Mouse (Mus musculus): ENCODE measurements around the gene Herpud1. TPM values are rescaled to one million over a fixed set of nuclear protein-coding genes. Genes with fewer than 3 reads are reported as not detected.
A peak's percentile ranks its signal among the peaks of the same experiment; 100 is the strongest.

Herpud1 gene
- total and polyA plus RNA-seq, 3 experiments = 124 to 257 (median 206) TPM

DNA sequence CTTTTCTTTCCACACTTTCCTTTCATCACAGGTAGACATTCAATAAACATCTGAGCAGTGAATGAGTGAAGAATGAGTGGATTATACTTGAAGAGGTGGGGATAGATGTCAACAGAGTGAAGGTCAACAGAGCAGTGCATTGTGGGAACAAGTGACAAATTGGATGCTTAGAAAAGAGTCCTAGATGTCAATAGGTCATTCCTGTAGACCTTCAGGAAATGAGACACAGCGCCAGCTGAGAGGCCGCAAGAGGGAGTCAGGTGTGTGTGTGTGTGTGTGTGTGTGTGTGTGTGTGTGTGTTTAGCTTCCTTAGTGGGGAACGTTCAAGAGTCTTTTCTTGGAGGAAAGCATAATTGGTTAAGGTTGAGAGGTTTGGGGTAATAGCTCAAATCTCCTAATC is 10.1 kb upstream of the Herpud1 start:
- H3K4me1 ChIP-seq (ENCODE audit: control insufficient read depth in 1 of 2, insufficient read depth in 2 of 2) = peaks cover 26 to 68% of the 10 kb centered on the region in 2 experiments
- dilution Hi-C loops (cut with MboI; ENCODE audit: extremely low pct_ligation_motif_present, extremely low pct_unique_long_range_greater_than_20kb, low sequenced_read_pairs) (no loop called here), in situ Hi-C loops (cut with MboI; ENCODE audit: low pct_ligation_motif_present, low pct_unique_long_range_greater_than_20kb, low sequenced_read_pairs) (no loop called here)
- H3K36me3 ChIP-seq (replicated peaks in 1 of 2; ENCODE audit: control insufficient read depth in 1 of 2, insufficient read depth in 1 of 2, low read length in 1 of 2) = no peaks in the 10 kb centered on the region
- no peak overlapping the region for H3K4me2 ChIP-seq (ENCODE audit: insufficient read depth, low read depth, poor library complexity, severe bottlenecking)
- no peaks in the 10 kb centered on the region for H3K79me2 ChIP-seq (replicated peaks; ENCODE audit: control insufficient read depth, extremely low read depth, insufficient read depth, poor library complexity, severe bottlenecking)
- TF ChIP-seq ETS1 (conservative IDR thresholded peaks at IDR 0.05; ENCODE audit: low read depth, low read length) (no peak), NELFE (IDR thresholded peaks at IDR 0.05; ENCODE audit: low read depth, low read length) (no peak), RAD21 (IDR thresholded peaks at IDR 0.05; ENCODE audit: low read depth, low read length) (no peak)
- H3K9me3 ChIP-seq (replicated peaks; ENCODE audit: low read length) = no peaks in the 10 kb centered on the region
- no peak overlapping the region for H3K9ac ChIP-seq (ENCODE audit: insufficient read depth, low read depth)
- H3K27me3 ChIP-seq (replicated peaks) = no peaks in the 10 kb centered on the region
- H3K27ac ChIP-seq (ENCODE audit: insufficient read depth, low read depth) = no peak overlapping the region
- no peak for DNase-seq (ENCODE audit: extremely low read depth)
- no peak overlapping the region for H3K4me3 ChIP-seq (replicated peaks in 1 of 3; ENCODE audit: low read depth in 2 of 3, low read length in 2 of 3, poor library complexity in 1 of 3)

DNA sequence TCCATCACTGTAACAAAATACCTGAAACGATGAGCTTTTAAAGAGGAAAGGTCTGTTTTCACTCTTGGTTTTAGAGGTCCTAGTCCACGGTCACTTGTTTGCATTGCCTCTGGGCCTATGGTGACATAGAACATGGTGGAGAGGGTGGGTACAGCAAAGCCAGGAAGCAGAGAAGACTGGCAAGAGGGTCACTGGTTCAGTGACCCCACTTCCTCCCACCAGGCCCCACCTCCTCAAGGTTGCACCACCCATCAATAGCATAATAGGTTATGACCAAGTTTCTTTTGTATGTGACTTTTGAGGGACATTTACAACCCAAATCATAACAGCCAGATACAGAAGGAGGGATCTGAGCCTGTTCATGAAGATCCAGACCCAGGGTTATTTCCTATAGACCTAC is 9.7 kb upstream of the Herpud1 start:
- dilution Hi-C loops (cut with MboI; ENCODE audit: extremely low pct_ligation_motif_present, extremely low pct_unique_long_range_greater_than_20kb, low sequenced_read_pairs) = no loop called here
- Histone ChIP-seq H3K9me3 (replicated peaks; ENCODE audit: low read length) (no peaks in the 10 kb centered on the region), H3K4me3 (replicated peaks in 1 of 3; ENCODE audit: low read depth in 2 of 3, low read length in 2 of 3, poor library complexity in 1 of 3) (no peak overlapping the region), H3K79me2 (replicated peaks; ENCODE audit: control insufficient read depth, extremely low read depth, insufficient read depth, poor library complexity, severe bottlenecking) (no peaks in the 10 kb centered on the region), H3K27ac (ENCODE audit: insufficient read depth, low read depth) (no peak overlapping the region), H3K27me3 (replicated peaks) (no peaks in the 10 kb centered on the region), H3K9ac (ENCODE audit: insufficient read depth, low read depth) (no peak overlapping the region), H3K4me1 (ENCODE audit: control insufficient read depth in 1 of 2, insufficient read depth in 2 of 2) (peaks cover 26 to 64% of the 10 kb centered on the region in 2 experiments), H3K4me2 (ENCODE audit: insufficient read depth, low read depth, poor library complexity, severe bottlenecking) (no peak overlapping the region), H3K36me3 (replicated peaks in 1 of 2; ENCODE audit: control insufficient read depth in 1 of 2, insufficient read depth in 1 of 2, low read length in 1 of 2) (no peaks in the 10 kb centered on the region)
- DNase-seq (ENCODE audit: extremely low read depth) = no peak
- in situ Hi-C loops (cut with MboI; ENCODE audit: low pct_ligation_motif_present, low pct_unique_long_range_greater_than_20kb, low sequenced_read_pairs) = no loop called here
- TF ChIP-seq PAX5 (IDR thresholded peaks at IDR 0.05; ENCODE audit: low read length) = no peak
- TF ChIP-seq MXI1 (IDR thresholded peaks at IDR 0.05; ENCODE audit: low read depth, low read length) = no peak
- TF ChIP-seq POLR2AphosphoS2 (IDR thresholded peaks at IDR 0.05; ENCODE audit: low read depth, low read length) = no peak
- TF ChIP-seq MAFK (IDR thresholded peaks at IDR 0.05; ENCODE audit: insufficient replicate concordance, low read length) = no peak
- no peak for TF ChIP-seq POLR2A (IDR thresholded peaks at IDR 0.05; ENCODE audit: low read depth, low read length)
- no peak for TF ChIP-seq JUN (IDR thresholded peaks at IDR 0.05; ENCODE audit: insufficient read depth, low read depth, low read length)
- no peak for TF ChIP-seq RCOR1 (conservative IDR thresholded peaks at IDR 0.05; ENCODE audit: low read depth, low read length)
- TF ChIP-seq BHLHE40 (IDR thresholded peaks at IDR 0.05; ENCODE audit: low read depth, low read length) = no peak
- no peak for TF ChIP-seq KAT2A (IDR thresholded peaks at IDR 0.05; ENCODE audit: insufficient replicate concordance, low read length)
- no peak for TF ChIP-seq USF2 (conservative IDR thresholded peaks at IDR 0.05; ENCODE audit: low read depth, low read length)

DNA sequence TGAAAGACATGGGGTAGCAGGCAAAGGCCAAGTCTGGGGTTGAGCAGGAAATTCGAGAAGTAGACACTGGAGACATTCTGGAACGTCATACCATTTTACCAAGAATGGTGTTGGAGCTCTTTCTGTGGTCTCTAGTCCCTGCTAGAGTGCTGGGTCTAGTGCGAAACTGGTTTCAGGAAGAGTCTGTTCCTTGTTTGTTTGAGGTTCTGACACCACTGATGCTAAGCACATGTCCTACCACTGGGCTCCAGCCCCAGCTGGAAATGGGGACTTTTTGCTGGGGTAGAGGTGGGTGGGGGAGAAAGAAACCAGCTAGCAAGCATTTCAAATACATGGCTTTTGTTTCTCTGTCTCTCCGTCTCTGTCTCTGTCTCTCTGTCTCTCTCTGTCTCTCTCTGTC is 9.2 kb upstream of the Herpud1 start:
- dilution Hi-C loops (cut with MboI; ENCODE audit: extremely low pct_ligation_motif_present, extremely low pct_unique_long_range_greater_than_20kb, low sequenced_read_pairs) = no loop called here
- H3K27me3 ChIP-seq (replicated peaks) = no peaks in the 10 kb centered on the region
- DNase-seq (ENCODE audit: extremely low read depth) = no peak

More for the DNA sequence above, 9.2 kb upstream of the Herpud1 start:
- H3K4me1 ChIP-seq (ENCODE audit: control insufficient read depth in 1 of 2, insufficient read depth in 2 of 2) = peaks cover 29 to 62% of the 10 kb centered on the region in 2 experiments
- no peak overlapping the region for H3K4me2 ChIP-seq (ENCODE audit: insufficient read depth, low read depth, poor library complexity, severe bottlenecking)
- in situ Hi-C loops (cut with MboI; ENCODE audit: low pct_ligation_motif_present, low pct_unique_long_range_greater_than_20kb, low sequenced_read_pairs) = no loop called here
- no peaks in the 10 kb centered on the region for H3K36me3 ChIP-seq (replicated peaks in 1 of 2; ENCODE audit: control insufficient read depth in 1 of 2, insufficient read depth in 1 of 2, low read length in 1 of 2)
- TF ChIP-seq MAX (IDR thresholded peaks at IDR 0.05; ENCODE audit: low read length) (peak; percentile 64; the same call in 1 of the 2 replicates), SIN3A (IDR thresholded peaks at IDR 0.05; ENCODE audit: low read length) (0 out of 2 replicates have a peak, but pooled peaks have one; percentile 32), IRF4 (IDR thresholded peaks at IDR 0.05; ENCODE audit: low read depth, low read length) (no peak), MYC (IDR thresholded peaks at IDR 0.05; ENCODE audit: low read depth, low read length) (0 out of 2 replicates have a peak, but pooled peaks have one; percentile 23), CHD2 (IDR thresholded peaks at IDR 0.05; ENCODE audit: low read length) (no peak)
- no peak overlapping the region for H3K27ac ChIP-seq (ENCODE audit: insufficient read depth, low read depth)
- H3K4me3 ChIP-seq (replicated peaks in 1 of 3; ENCODE audit: low read depth in 2 of 3, low read length in 2 of 3, poor library complexity in 1 of 3) = no peak overlapping the region
- no peak overlapping the region for H3K9ac ChIP-seq (ENCODE audit: insufficient read depth, low read depth)
- no peaks in the 10 kb centered on the region for H3K9me3 ChIP-seq (replicated peaks; ENCODE audit: low read length)
- no peaks in the 10 kb centered on the region for H3K79me2 ChIP-seq (replicated peaks; ENCODE audit: control insufficient read depth, extremely low read depth, insufficient read depth, poor library complexity, severe bottlenecking)
